In genomic region chr9:48538044-48538645, GRCm38 (mm10) we compare ENCODE assay signal across 8 mouse cellular contexts. TPM values are rescaled to one million over a fixed set of nuclear protein-coding genes. Genes with fewer than 3 reads are reported as not detected.
DNase-seq lines count a peak whose midpoint lies in the region; ATAC-seq lines count a peak whose summit lies in the region.

No protein-coding gene starts in this region.

- no peak overlapping the region for H3K27ac ChIP-seq in heart, embryonic 12.5 days (ENCODE audit: poor library complexity, severe bottlenecking)

- H3K36me3 ChIP-seq in heart, embryonic 12.5 days = no peaks in the 10 kb centered on the region

- H3K9me3 ChIP-seq in heart, embryonic 12.5 days (replicated peaks) = peaks cover 11% of the 10 kb centered on the region; the same call in 1 of the 2 replicates

- no peak overlapping the region for H3K9ac ChIP-seq in heart, embryonic 12.5 days

- no peak for DNase-seq in heart, adult 9 months (ENCODE audit: low spot score in 2 of 2)
- peak; percentile 65 for DNase-seq in R1 (ENCODE audit: low read depth, low spot score)
- DNase-seq in mesoderm, embryonic 11.5 days (ENCODE audit: low read depth, low spot score) = peak; percentile 18
- no peak for DNase-seq in gastrocnemius, postnatal 10 days
- DNase-seq in left cerebral cortex, adult 18-20 months (ENCODE audit: low spot score in 2 of 2) = no peak
- DNase-seq in lung, adult 18-20 months = no peak

- no peak for ATAC-seq in heart, embryonic 12.5 days (ENCODE audit: insufficient number of reproducible peaks, low FRiP score)
- 0 out of 2 replicates have a peak, but pooled peaks have one; percentile 14 for ATAC-seq in granulocyte monocyte progenitor cell, adult 5-6 weeks (replicated peaks; ENCODE audit: poor library complexity, severe bottlenecking)

- 3% methylated on average over 17 of the region's 17 CpGs for WGBS in heart, embryonic 12.5 days

- H3K4me1 ChIP-seq in heart, embryonic 12.5 days (replicated peaks) = no peaks in the 10 kb centered on the region

- H3K4me3 ChIP-seq in heart, embryonic 12.5 days = peak overlapping the region; percentile 31

- peaks cover 9% of the 10 kb centered on the region; the same call in 1 of the 2 replicates for H3K27me3 ChIP-seq in heart, embryonic 12.5 days (replicated peaks)

- peak overlapping the region; percentile 59 for H3K4me2 ChIP-seq in heart, embryonic 12.5 days

RNA-seq across cellular contexts. Expression of gene Gm5617, which starts 42.9 kb away (rescaled TPM):
- polyA plus RNA-seq in heart, embryonic 12.5 days (2016; fragmentation: Nextera tagmentation; extraction: Ambion mirVana) = 33.4 and 33.8 TPM in 2 replicates
- total RNA-seq in granulocyte monocyte progenitor cell, adult 5-6 weeks (2014; fragmentation: Nextera tagmentation) = 4.6 and 25.5 TPM in 2 replicates
- 0.52 and 4.2 TPM in 2 replicates for total RNA-seq in granulocyte monocyte progenitor cell, adult 5-6 weeks (2017)
- 10 to 100 TPM; 12.9 to 14.1 TPM for total RNA-seq in gastrocnemius, postnatal 10 days (2021)
- total RNA-seq in left cerebral cortex, adult 18-20 months (2021) = 1 to 10 TPM; 8.6 to 9.4 TPM

RNA-seq across cellular contexts. Expression of gene Rbm7, which starts 43.0 kb away (rescaled TPM):
- 86.0 and 91.2 TPM in 2 replicates for polyA plus RNA-seq in heart, embryonic 12.5 days (2016; fragmentation: Nextera tagmentation; extraction: Ambion mirVana)
- 76.4 and 85.5 TPM in 2 replicates for total RNA-seq in granulocyte monocyte progenitor cell, adult 5-6 weeks (2014; fragmentation: Nextera tagmentation)
- 105 and 130 TPM in 2 replicates for total RNA-seq in granulocyte monocyte progenitor cell, adult 5-6 weeks (2017)
- 10 to 100 TPM; 20.9 to 24.2 TPM for total RNA-seq in gastrocnemius, postnatal 10 days (2021)
- total RNA-seq in left cerebral cortex, adult 18-20 months (2021) = 10 to 100 TPM; 33.8 to 34.2 TPM

RNA-seq across cellular contexts. Expression of gene Rexo2, which starts 57.7 kb away (rescaled TPM):
- 96.4 and 102 TPM in 2 replicates for polyA plus RNA-seq in heart, embryonic 12.5 days (2016; fragmentation: Nextera tagmentation; extraction: Ambion mirVana)
- 93.9 and 124 TPM in 2 replicates for total RNA-seq in granulocyte monocyte progenitor cell, adult 5-6 weeks (2014; fragmentation: Nextera tagmentation)
- total RNA-seq in granulocyte monocyte progenitor cell, adult 5-6 weeks (2017) = 131 and 156 TPM in 2 replicates
- total RNA-seq in gastrocnemius, postnatal 10 days (2021) = 10 to 100 TPM; 57.9 to 62.4 TPM
- 100 to 1,000 TPM in 1 of 2 experiments, 10 to 100 TPM in 1; 97.6 to 103 TPM for total RNA-seq in left cerebral cortex, adult 18-20 months (2021)

Comparison
In these comparisons a context has a peak if more than half of its experiments do, and no peak if none do; other contexts are left out.
1. DNase-seq: peak in R1 (single experiment) and mesoderm, embryonic 11.5 days (single experiment); none in heart, adult 9 months (0 of 2), gastrocnemius, postnatal 10 days (single experiment), left cerebral cortex, adult 18-20 months (0 of 2) and lung, adult 18-20 months (0 of 2).